Mouse (Mus musculus) heart, adult 2 months (tissue): Measurements from ENCODE around the gene Myo18b.

Experiments used
- CTCF ChIP-seq: fragments of 200-600 bp; IDR thresholded peaks from 2 replicates; pipeline ENCODE4 v1.8.1; 2022; ENCODE audit warnings: antibody characterized with exemption, mild to moderate bottlenecking, moderate library complexity
- EP300 ChIP-seq: fragments of 200-500 bp; IDR thresholded peaks from 2 replicates; pipeline ENCODE4 v1.6.1; 2011; ENCODE audit warnings: low read depth, low read length, control low read depth; ENCODE audit not compliant: insufficient read depth
- POLR2A ChIP-seq: fragments of 200-500 bp; IDR thresholded peaks from 2 replicates; pipeline ENCODE4 v1.6.1; 2011; ENCODE audit warnings: mild to moderate bottlenecking, low read depth, low read length, control low read depth; ENCODE audit not compliant: insufficient read depth

- no peak for TF ChIP-seq EP300
- no peak for TF ChIP-seq POLR2A
- no peak for TF ChIP-seq CTCF
Observed at GRCm38 (mm10) chr5:112641770-112642169, 254.4 kb downstream of the Myo18b start.
